Mouse (Mus musculus) limb, embryonic 15.5 days (tissue): ENCODE data around the gene Fat3. TPM values are rescaled to one million over a fixed set of nuclear protein-coding genes. Genes with fewer than 3 reads are reported as not detected.

Source experiments
- ATAC-seq: fragments of 200-750 bp; cut with Nextera tagmentation; 2 replicates; pipeline ENCODE4 v1.8.0; 2017; ENCODE audit warnings: low read depth, moderate TSS enrichment; ENCODE audit not compliant: insufficient number of reproducible peaks, low FRiP score, low TSS enrichment
- H3K27ac ChIP-seq: fragments of 300-500 bp; sonication (generic); 2 replicates; pipeline ENCODE4 v1.5.1; 2015; ENCODE audit warnings: moderate library complexity, mild to moderate bottlenecking, inconsistent platforms
- H3K27me3 ChIP-seq: fragments of 300-500 bp; sonication (generic); 2 replicates; pipeline ENCODE4 v1.6.1; 2015; ENCODE audit warnings: inconsistent platforms
- H3K36me3 ChIP-seq: fragments of 300-500 bp; sonication (generic); 2 replicates; pipeline ENCODE4 v1.6.1; 2015; ENCODE audit warnings: inconsistent platforms
- H3K4me1 ChIP-seq: fragments of 300-500 bp; sonication (generic); 2 replicates; pipeline ENCODE4 v1.6.1; 2015; ENCODE audit warnings: inconsistent platforms
- H3K4me2 ChIP-seq: fragments of 300-500 bp; sonication (generic); 2 replicates; pipeline ENCODE4 v1.6.1; 2015; ENCODE audit warnings: mild to moderate bottlenecking, inconsistent platforms
- H3K4me3 ChIP-seq: fragments of 300-500 bp; sonication (generic); 2 replicates; pipeline ENCODE4 v1.5.1; 2015; ENCODE audit warnings: mild to moderate bottlenecking, inconsistent platforms
- H3K9ac ChIP-seq: fragments of 300-500 bp; sonication (generic); 2 replicates; pipeline ENCODE4 v1.6.1; 2015; ENCODE audit warnings: inconsistent platforms
- H3K9me3 ChIP-seq: fragments of 300-500 bp; sonication (generic); 2 replicates; pipeline ENCODE4 v1.6.1; 2016; ENCODE audit warnings: inconsistent platforms
- WGBS: fragments of 180-500 bp; shearing (Covaris S2); methylation state at CpG from one replicate; pipeline ENCODE4 v1.1.7; 2015; 5-methylcytosine and 5-hydroxymethylcytosine counted together
- polyA plus RNA-seq: library from polyadenylated mRNA; unstranded; fragments of >200 nt; fragmentation: Nextera tagmentation; extraction: Ambion mirVana; gene quantifications from 2 replicates; pipeline ENCODE4 v1.2.1, GENCODE M21; 2015

The Fat3 gene
- polyA plus RNA-seq, 1 experiment from 2014 or later: 2.6 TPM

- H3K4me1 ChIP-seq: 0 out of 2 replicates have a peak, but pooled peaks cover 5% of the 10 kb centered on the region
- no peaks in the 10 kb centered on the region for H3K9me3 ChIP-seq
- H3K36me3 ChIP-seq: no peaks in the 10 kb centered on the region
- no peak for ATAC-seq
- no peak overlapping the region; the same call in 1 of the 2 replicates for H3K27ac ChIP-seq
- no peak overlapping the region for H3K4me2 ChIP-seq
- H3K27me3 ChIP-seq: no peaks in the 10 kb centered on the region
- WGBS: 81% methylated on average over 2 of the region's 2 CpGs
- no peak overlapping the region for H3K4me3 ChIP-seq
- no peak overlapping the region for H3K9ac ChIP-seq
These were observed 195.5 kb downstream of the Fat3 start for GRCm38 (mm10) chr9:16305396-16306086.

- no peak overlapping the region for H3K4me3 ChIP-seq
- ATAC-seq: no peak
- no peaks in the 10 kb centered on the region for H3K27me3 ChIP-seq
- no peaks in the 10 kb centered on the region for H3K36me3 ChIP-seq
- no peak overlapping the region for H3K4me2 ChIP-seq
- H3K4me1 ChIP-seq: 0 out of 2 replicates have a peak, but pooled peaks cover 5% of the 10 kb centered on the region
- H3K9ac ChIP-seq: no peak overlapping the region
- no peaks in the 10 kb centered on the region for H3K9me3 ChIP-seq
- WGBS: 77% methylated on average over 2 of the region's 2 CpGs
- no peak overlapping the region; the same call in 1 of the 2 replicates for H3K27ac ChIP-seq
These were observed 196.1 kb downstream of the Fat3 start for GRCm38 (mm10) chr9:16304949-16305348.

GRCm38 (mm10) chr9:16302484-16302883 lies 198.6 kb downstream of the Fat3 start:
- no peak overlapping the region for H3K4me3 ChIP-seq
- no peak overlapping the region for H3K9ac ChIP-seq
- 0 out of 2 replicates have a peak, but pooled peaks cover 5% of the 10 kb centered on the region for H3K4me1 ChIP-seq
- WGBS: 27% methylated on average over 3 of the region's 3 CpGs
- ATAC-seq: no peak
- H3K9me3 ChIP-seq: no peaks in the 10 kb centered on the region
- no peak overlapping the region for H3K27ac ChIP-seq
- no peaks in the 10 kb centered on the region for H3K36me3 ChIP-seq
- H3K4me2 ChIP-seq: no peak overlapping the region
- H3K27me3 ChIP-seq: no peaks in the 10 kb centered on the region

- no peak for ATAC-seq
- H3K4me2 ChIP-seq: no peak overlapping the region
- no peak overlapping the region for H3K27ac ChIP-seq
- no peaks in the 10 kb centered on the region for H3K27me3 ChIP-seq
- no peaks in the 10 kb centered on the region for H3K9me3 ChIP-seq
- WGBS: 49% methylated on average over 3 of the region's 3 CpGs
- no peaks in the 10 kb centered on the region for H3K4me1 ChIP-seq
- H3K36me3 ChIP-seq: no peaks in the 10 kb centered on the region
- no peak overlapping the region for H3K9ac ChIP-seq
- H3K4me3 ChIP-seq: no peak overlapping the region
These were observed 203.2 kb downstream of the Fat3 start for GRCm38 (mm10) chr9:16297935-16298334.

GRCm38 (mm10) chr9:16293928-16294806 lies 206.9 kb downstream of the Fat3 start:
- H3K27me3 ChIP-seq: no peaks in the 10 kb centered on the region
- H3K36me3 ChIP-seq: no peaks in the 10 kb centered on the region
- H3K4me2 ChIP-seq: no peak overlapping the region
- no peak for ATAC-seq
- H3K4me3 ChIP-seq: no peak overlapping the region
- H3K9ac ChIP-seq: no peak overlapping the region
- no peak overlapping the region for H3K27ac ChIP-seq
- 67% methylated on average over 6 of the region's 6 CpGs for WGBS
- no peaks in the 10 kb centered on the region for H3K9me3 ChIP-seq
- H3K4me1 ChIP-seq: no peaks in the 10 kb centered on the region

DNA sequence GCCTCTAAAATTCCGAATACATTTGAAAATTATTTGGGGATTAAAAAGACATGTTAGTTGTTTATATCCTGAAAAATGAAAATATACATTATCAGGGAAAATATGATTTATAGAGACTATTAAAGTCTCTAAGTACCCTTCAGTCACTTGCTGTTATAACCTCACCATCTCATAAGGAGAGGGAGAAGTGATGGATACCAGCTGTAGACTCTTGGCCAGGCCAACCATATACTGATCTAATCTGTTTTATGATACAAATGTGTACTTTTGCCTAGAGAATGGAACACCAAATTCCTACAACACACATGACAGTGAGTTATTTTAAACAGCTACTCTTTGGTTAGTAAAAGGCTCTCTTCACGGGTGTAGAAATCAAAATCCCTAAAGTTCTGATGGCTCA lies 208.6 kb downstream of the Fat3 start:
- no peak overlapping the region for H3K4me2 ChIP-seq
- no peaks in the 10 kb centered on the region for H3K27me3 ChIP-seq
- H3K36me3 ChIP-seq: no peaks in the 10 kb centered on the region
- no peaks in the 10 kb centered on the region for H3K4me1 ChIP-seq
- ATAC-seq: no peak
- no peak overlapping the region for H3K4me3 ChIP-seq
- H3K27ac ChIP-seq: no peak overlapping the region
- 54% methylated on average over 2 of the region's 2 CpGs for WGBS
- H3K9ac ChIP-seq: no peak overlapping the region
- H3K9me3 ChIP-seq: no peaks in the 10 kb centered on the region

GRCm38 (mm10) chr9:16290911-16291310 lies 210.2 kb downstream of the Fat3 start:
- no peaks in the 10 kb centered on the region for H3K27me3 ChIP-seq
- no peak overlapping the region for H3K4me3 ChIP-seq
- no peaks in the 10 kb centered on the region for H3K4me1 ChIP-seq
- no peak for ATAC-seq
- no peaks in the 10 kb centered on the region for H3K9me3 ChIP-seq
- no peaks in the 10 kb centered on the region for H3K36me3 ChIP-seq
- WGBS: 75% methylated on average over 2 of the region's 2 CpGs
- no peak overlapping the region for H3K4me2 ChIP-seq
- no peak overlapping the region for H3K27ac ChIP-seq
- H3K9ac ChIP-seq: no peak overlapping the region

GRCm38 (mm10) chr9:16283033-16283432 lies 218.1 kb downstream of the Fat3 start:
- no peaks in the 10 kb centered on the region for H3K4me1 ChIP-seq
- H3K9me3 ChIP-seq: no peaks in the 10 kb centered on the region
- H3K9ac ChIP-seq: no peak overlapping the region
- no peaks in the 10 kb centered on the region for H3K27me3 ChIP-seq
- 83% methylated on average over 1 of the region's 1 CpGs for WGBS
- H3K27ac ChIP-seq: no peak overlapping the region
- no peak overlapping the region for H3K4me2 ChIP-seq
- no peak for ATAC-seq
- no peaks in the 10 kb centered on the region for H3K36me3 ChIP-seq
- no peak overlapping the region for H3K4me3 ChIP-seq

DNA sequence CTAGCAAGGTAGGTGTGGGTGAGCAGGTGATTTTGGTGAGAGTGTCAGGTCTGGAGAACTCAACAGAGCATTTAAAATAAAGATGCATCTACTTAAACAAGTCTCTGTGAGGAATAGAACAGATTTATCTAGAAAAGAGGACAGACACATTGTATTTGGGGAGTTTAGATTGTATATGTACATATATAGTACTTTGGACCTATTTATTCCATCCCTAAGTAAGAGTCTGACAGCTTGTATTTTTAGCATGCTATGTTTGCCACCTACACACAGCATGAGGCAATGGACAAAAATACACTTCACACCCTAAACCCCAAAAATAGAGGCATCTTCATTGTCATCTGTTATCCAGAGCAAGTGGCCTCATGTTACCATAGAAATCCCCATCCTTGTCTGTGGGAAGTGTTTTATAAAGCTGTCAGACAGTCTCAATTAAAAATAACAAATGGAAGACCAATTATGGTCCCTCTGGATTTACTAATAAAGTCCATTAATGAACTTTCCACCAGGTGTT lies 218.7 kb downstream of the Fat3 start:
- ATAC-seq: no peak
- no peaks in the 10 kb centered on the region for H3K36me3 ChIP-seq

DNA sequence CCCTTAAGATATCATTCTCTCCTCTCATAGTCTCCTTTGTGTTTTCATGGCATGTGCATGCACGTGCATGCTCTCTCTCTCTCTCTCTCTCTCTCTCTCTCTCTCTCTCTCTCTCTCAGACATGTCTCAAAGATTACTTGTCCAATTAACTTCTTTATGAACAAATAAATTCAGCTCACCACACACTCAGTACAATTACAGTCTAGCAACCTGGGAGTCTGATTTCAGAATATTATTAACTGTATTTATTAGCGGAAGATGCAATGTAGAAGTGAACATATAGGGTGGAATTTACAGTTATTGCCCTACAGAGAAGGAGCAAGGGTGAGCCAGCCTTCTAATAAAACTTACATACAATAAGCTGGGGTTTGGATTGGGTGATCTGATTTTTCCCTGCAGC lies 225.5 kb downstream of the Fat3 start:
- H3K9me3 ChIP-seq: no peaks in the 10 kb centered on the region
- H3K27me3 ChIP-seq: no peaks in the 10 kb centered on the region
- no peaks in the 10 kb centered on the region for H3K36me3 ChIP-seq
- no peak overlapping the region for H3K4me3 ChIP-seq
- no peak overlapping the region for H3K4me2 ChIP-seq
- 46% methylated on average over 2 of the region's 2 CpGs for WGBS
- no peak overlapping the region for H3K27ac ChIP-seq
- no peak for ATAC-seq
- H3K9ac ChIP-seq: no peak overlapping the region
- H3K4me1 ChIP-seq: no peaks in the 10 kb centered on the region

More for the DNA sequence above, 218.7 kb downstream of the Fat3 start:
- Histone ChIP-seq H3K9ac (no peak overlapping the region), H3K27me3 (no peaks in the 10 kb centered on the region), H3K9me3 (no peaks in the 10 kb centered on the region), H3K27ac (no peak overlapping the region), H3K4me1 (no peaks in the 10 kb centered on the region), H3K4me3 (no peak overlapping the region), H3K4me2 (no peak overlapping the region)

DNA sequence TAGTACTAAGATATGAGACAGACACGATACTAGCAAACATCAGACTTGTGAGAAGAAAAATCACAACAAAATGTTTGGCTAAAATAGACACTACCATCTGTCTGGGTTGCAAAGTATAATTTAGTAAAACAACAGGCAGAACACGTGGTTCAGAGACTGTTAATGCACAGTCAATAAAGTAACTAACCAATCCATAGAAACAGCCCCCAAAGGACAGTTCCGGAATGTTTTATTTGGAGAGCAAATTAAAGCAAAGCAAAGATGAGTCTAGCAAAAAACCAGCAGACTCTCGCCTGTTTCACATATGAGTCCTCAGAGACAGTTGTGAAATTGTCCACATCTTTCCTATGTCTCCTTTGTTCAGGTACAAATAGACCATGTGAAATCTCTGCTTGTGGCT lies 227.0 kb downstream of the Fat3 start:
- no peak overlapping the region for H3K9ac ChIP-seq
- no peak for ATAC-seq
- 67% methylated on average over 4 of the region's 4 CpGs for WGBS
- H3K36me3 ChIP-seq: no peaks in the 10 kb centered on the region
- H3K27ac ChIP-seq: no peak overlapping the region
- no peaks in the 10 kb centered on the region for H3K4me1 ChIP-seq
- no peak overlapping the region for H3K4me2 ChIP-seq
- no peaks in the 10 kb centered on the region for H3K9me3 ChIP-seq
- no peak overlapping the region for H3K4me3 ChIP-seq
- no peaks in the 10 kb centered on the region for H3K27me3 ChIP-seq

- Histone ChIP-seq H3K4me1 (no peaks in the 10 kb centered on the region), H3K36me3 (no peaks in the 10 kb centered on the region), H3K4me2 (no peak overlapping the region), H3K9ac (no peak overlapping the region), H3K4me3 (no peak overlapping the region), H3K27ac (no peak overlapping the region), H3K9me3 (no peaks in the 10 kb centered on the region), H3K27me3 (no peaks in the 10 kb centered on the region)
- ATAC-seq: no peak
- 100% methylated on average over 1 of the region's 1 CpGs for WGBS
These were observed 228.3 kb downstream of the Fat3 start for GRCm38 (mm10) chr9:16272810-16273209.
